Comparison of ENCODE assay signal across 18 mouse cellular contexts in the genomic region with DNA sequence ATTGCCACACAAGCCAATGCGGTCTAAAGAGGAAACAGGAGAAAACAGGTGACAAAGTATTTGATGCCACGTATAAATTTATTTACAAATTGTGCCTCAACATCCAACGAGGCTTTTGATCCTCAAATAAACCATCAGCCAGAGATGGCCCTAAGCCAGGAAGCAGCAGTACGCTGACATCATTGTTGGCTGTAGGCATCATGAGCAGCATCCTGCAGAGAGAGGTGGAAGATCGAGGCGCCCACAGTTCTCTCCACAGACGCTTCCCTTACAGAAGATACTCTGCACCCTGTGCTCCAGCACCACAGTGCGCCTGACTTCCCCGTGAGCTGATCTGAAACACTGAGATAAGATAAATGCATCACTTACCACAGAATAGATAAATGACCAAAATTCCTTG. TPM values are rescaled to one million over a fixed set of nuclear protein-coding genes. Genes with fewer than 3 reads are reported as not detected.
DNase-seq lines count a peak whose midpoint lies in the region; ATAC-seq and TF ChIP-seq lines count a peak whose summit lies in the region.
"Had no signal": no experiment of that assay in that cellular context is flagged by ENCODE, and none has a peak within 500 bp of the region (broad histone marks: within the 10 kb centered on the region; RNA-seq: fewer than 3 reads in every experiment).

No protein-coding gene starts in this region.

- no peaks in the 10 kb centered on the region for H3K9me3 ChIP-seq in limb, embryonic 13.5 days
- H3K9me3 ChIP-seq in limb, embryonic 10.5 days (replicated peaks): no peaks in the 10 kb centered on the region
- H3K9me3 ChIP-seq: limb, embryonic 12.5 days; midbrain, embryonic 13.5 days had no signal

- no peak for TF ChIP-seq CTCF in brain, embryonic 14.5 days (IDR thresholded peaks at IDR 0.05; ENCODE audit: borderline replicate concordance, extremely low read depth, insufficient read depth, insufficient read length)

- no peak for DNase-seq in limb, embryonic 10.5 days (ENCODE audit: low spot score)
- DNase-seq in brain, embryonic 14.5 days (ENCODE audit: low read depth): peak; percentile 48
- peak; percentile 58 for DNase-seq in cerebellum, adult 11-12 months
- DNase-seq in cerebellum, postnatal 25 days: peak; percentile 66 to 74
- DNase-seq in right cerebral cortex, postnatal 10 days (ENCODE audit: low spot score in 2 of 2): no peak
- DNase-seq: forebrain, postnatal 0 days; gastrocnemius, postnatal 10 days; lung, adult 2 months; right cerebral cortex, adult 18-20 months; thymus, adult 18-20 months had no signal

- no peak for TF ChIP-seq POLR2A in brain, embryonic 14.5 days (IDR thresholded peaks at IDR 0.05; ENCODE audit: borderline replicate concordance, extremely low read depth, insufficient read depth, insufficient read length, poor library complexity, severe bottlenecking)

- H3K27me3 ChIP-seq in limb, embryonic 13.5 days: no peaks in the 10 kb centered on the region
- no peaks in the 10 kb centered on the region for H3K27me3 ChIP-seq in limb, embryonic 10.5 days (ENCODE audit: low read depth, poor library complexity, severe bottlenecking)
- H3K27me3 ChIP-seq: limb, embryonic 12.5 days; midbrain, embryonic 13.5 days had no signal

- WGBS in limb, embryonic 13.5 days: 58% methylated on average over 9 of the region's 9 CpGs
- 83% methylated on average over 9 of the region's 9 CpGs for WGBS in limb, embryonic 10.5 days

- H3K4me2 ChIP-seq in limb, embryonic 13.5 days (replicated peaks): 0 out of 2 replicates have a peak overlapping the region, but pooled peaks have one; percentile 9
- H3K4me2 ChIP-seq: hindbrain, embryonic 14.5 days; limb, embryonic 12.5 days; midbrain, embryonic 13.5 days had no signal

- H3K36me3 ChIP-seq in limb, embryonic 13.5 days: no peaks in the 10 kb centered on the region
- no peaks in the 10 kb centered on the region for H3K36me3 ChIP-seq in limb, embryonic 10.5 days

- no peak overlapping the region for H3K9ac ChIP-seq in limb, embryonic 13.5 days
- H3K9ac ChIP-seq: forebrain, postnatal 0 days; hindbrain, embryonic 14.5 days; limb, embryonic 12.5 days; midbrain, embryonic 13.5 days had no signal

- no peak for ATAC-seq in limb, embryonic 13.5 days (ENCODE audit: low FRiP score, low read depth)
- ATAC-seq in monocyte, adult 5-6 weeks (replicated peaks; ENCODE audit: insufficient number of reproducible peaks, low FRiP score, low TSS enrichment, poor library complexity, severe bottlenecking): no peak
- ATAC-seq: forebrain, postnatal 0 days; intestine, embryonic 16.5 days; midbrain, embryonic 13.5 days had no signal

- H3K4me1 ChIP-seq in limb, embryonic 13.5 days: peaks cover 8% of the 10 kb centered on the region
- peaks cover 9% of the 10 kb centered on the region; the same call in 1 of the 2 replicates for H3K4me1 ChIP-seq in limb, embryonic 10.5 days
- H3K4me1 ChIP-seq: midbrain, embryonic 13.5 days had no signal

- no peak overlapping the region for H3K27ac ChIP-seq in limb, embryonic 13.5 days
- no peak overlapping the region for H3K27ac ChIP-seq in limb, embryonic 10.5 days
- H3K27ac ChIP-seq: hindbrain, embryonic 14.5 days; layer of hippocampus, adult 2 months; limb, embryonic 12.5 days; midbrain, embryonic 13.5 days had no signal

- no peak overlapping the region for H3K4me3 ChIP-seq in limb, embryonic 13.5 days
- no peak overlapping the region for H3K4me3 ChIP-seq in limb, embryonic 10.5 days
- H3K4me3 ChIP-seq: erythroblast, embryonic 14.5 days; layer of hippocampus, adult 2 months; limb, embryonic 12.5 days; midbrain, embryonic 13.5 days had no signal

RNA-seq across cellular contexts. Expression of gene Abca6, which starts 36.1 kb away (rescaled TPM):
- 0.52 and 1.2 TPM in 2 replicates for polyA plus RNA-seq in limb, embryonic 13.5 days (2015; fragmentation: Nextera tagmentation; extraction: Ambion mirVana)
- polyA plus RNA-seq in limb, embryonic 10.5 days (2016; fragmentation: Nextera tagmentation; extraction: Ambion mirVana): 0.16 and 0.19 TPM in 2 replicates
- polyA plus RNA-seq in brain, embryonic 14.5 days (2012; rRNA removed): 0.14 and 0.33 TPM in 2 replicates
- total RNA-seq in monocyte, adult 5-6 weeks (2017): 1.0 to 2.4 TPM (median 1.2 TPM) in 3 replicates
- polyA plus RNA-seq: erythroblast, embryonic 14.5 days had no signal

RNA-seq across cellular contexts. Expression of gene Abca5, which starts 49.8 kb away (rescaled TPM):
- 6.5 and 6.6 TPM in 2 replicates for polyA plus RNA-seq in limb, embryonic 13.5 days (2015; fragmentation: Nextera tagmentation; extraction: Ambion mirVana)
- 2.2 and 2.9 TPM in 2 replicates for polyA plus RNA-seq in limb, embryonic 10.5 days (2016; fragmentation: Nextera tagmentation; extraction: Ambion mirVana)
- 4.6 and 6.5 TPM in 2 replicates for polyA plus RNA-seq in brain, embryonic 14.5 days (2012; rRNA removed)
- 0.29 to 7.1 TPM (median 0.75 TPM) in 3 replicates for total RNA-seq in monocyte, adult 5-6 weeks (2017)
- polyA plus RNA-seq: erythroblast, embryonic 14.5 days had no signal

Comparison
In these comparisons a context has a peak if more than half of its experiments do, and no peak if none do; other contexts are left out.
1. DNase-seq: peak in brain, embryonic 14.5 days (single experiment), cerebellum, adult 11-12 months (single experiment) and cerebellum, postnatal 25 days (2 of 2); none in limb, embryonic 10.5 days (single experiment) and right cerebral cortex, postnatal 10 days (0 of 2).